Mouse (Mus musculus): ENCODE data around the gene Ypel3.

DNA sequence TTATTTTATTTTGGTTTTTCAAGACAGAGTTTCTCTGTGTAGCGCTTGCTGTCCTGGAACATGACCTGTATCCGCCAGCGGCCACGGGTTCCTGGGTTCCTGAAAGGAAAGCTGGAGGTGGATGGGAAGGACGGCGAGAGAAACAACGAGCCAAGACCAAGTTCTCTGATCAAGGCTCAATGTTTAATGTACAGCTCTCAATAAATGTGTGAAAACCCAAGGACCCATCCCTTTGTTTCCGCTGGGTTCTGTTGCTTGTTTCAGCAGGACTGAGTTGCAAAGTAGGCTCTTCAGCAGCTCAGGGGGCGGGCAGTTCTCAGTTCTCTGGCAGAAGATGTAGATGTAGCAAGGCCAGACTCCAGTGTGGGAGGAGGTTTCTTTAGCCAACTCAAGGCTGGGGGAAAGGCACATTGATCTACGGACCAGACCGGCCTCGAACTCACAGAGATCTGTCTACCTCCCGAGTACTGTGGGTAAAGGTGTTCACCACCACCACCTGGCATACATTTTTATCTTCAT lies 34.7 kb upstream of the Ypel3 start:
- TF ChIP-seq POLR2A (IDR thresholded peaks at IDR 0.05; ENCODE audit: low read depth, low read length) (no peak), CTCF (conservative IDR thresholded peaks at IDR 0.05 in 1 of 2, IDR thresholded peaks at IDR 0.05 in 1 of 2; ENCODE audit: low read depth in 2 of 2, low read length in 2 of 2) (no peak), EP300 (IDR thresholded peaks at IDR 0.05; ENCODE audit: low read length) (no peak), ELF1 (IDR thresholded peaks at IDR 0.05; ENCODE audit: low read depth, low read length) (no peak)

All from CH12.LX (cell line).